Mouse (Mus musculus) Patski (cell line): Measurements from ENCODE around the gene Ifi213. TPM values are rescaled to one million over a fixed set of nuclear protein-coding genes. Genes with fewer than 3 reads are reported as not detected.
"Not testable (repeated sequence)": the region's sequence is repeated elsewhere in the genome, so short reads cannot be mapped to it uniquely, and the experiment has no call there.

ENCODE experiments used
- ATAC-seq: fragments of 100-300 bp; one replicate; pipeline ENCODE4 v1.8.0; 2021
- CTCF ChIA-PET: fragments of 350-600 bp; sonication (Branson Sonifier 250); formaldehyde crosslinking; loops from one replicate; lab custom pipeline; 2022; ENCODE audit warnings: inconsistent platforms; lab: Charles Lee
- POLR2A ChIA-PET: fragments of 350-600 bp; sonication (Branson Sonifier 250); formaldehyde crosslinking; loops from one replicate; lab custom pipeline; 2022; ENCODE audit warnings: antibody characterized with exemption, inconsistent platforms; lab: Charles Lee
- DNase-seq: peaks from one replicate; pipeline ENCODE4 v3.0.0-alpha.2; 2011; ENCODE audit warnings: low read depth, low spot score
- H3K27me3 ChIP-seq: fragments of 371-371 bp; one replicate; pipeline ENCODE4 v1.5.1; 2021
- CTCF ChIP-seq: fragments of 100-300 bp; IDR thresholded peaks from one replicate; pipeline ENCODE4 v1.5.1; 2021
- in situ Hi-C: fragments of 300-500 bp; cut with MboI; formaldehyde crosslinking; loops from 3 replicates; pipeline ENCODE4 v1.11.1; 2018; ENCODE audit warnings: low pct_unique_long_range_greater_than_20kb, mixed read lengths
- polyA plus RNA-seq: library from polyadenylated mRNA; unstranded; gene quantifications from one replicate; pipeline ENCODE4 v1.2.3, GENCODE M21; 2021

Gene Ifi213
- not detected for polyA plus RNA-seq

GRCm38 (mm10) chr1:173598838-173599494 lies at the start of gene Ifi213:
Gene Ifi213 (minus strand): TSS chr1:173599274.
- ATAC-seq, POLR2A ChIA-PET, in situ Hi-C loops, DNase-seq, H3K27me3 ChIP-seq, CTCF ChIA-PET: not testable (repeated sequence)

DNA sequence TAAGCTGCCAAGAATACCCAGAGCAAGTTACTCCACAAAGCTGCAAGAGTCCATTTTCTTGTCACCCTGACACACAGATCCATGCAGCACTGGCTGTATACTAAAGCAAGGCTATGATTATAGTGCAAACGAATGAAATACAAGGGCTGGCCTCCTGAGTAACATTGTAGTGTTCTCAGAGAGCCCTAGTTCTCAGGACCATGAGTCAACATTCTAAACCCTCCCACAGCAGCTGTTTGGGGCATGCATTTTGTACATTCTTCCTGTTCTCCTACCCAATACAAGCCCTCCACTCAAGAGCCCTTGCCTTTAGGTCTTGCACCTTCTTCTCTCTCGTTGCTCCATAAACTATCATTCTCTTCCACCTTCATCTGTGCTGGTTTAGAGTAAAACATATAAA lies 46.3 kb upstream of the Ifi213 start:
- in situ Hi-C loops, result no loop called here
- no peaks in the 10 kb centered on the region for H3K27me3 ChIP-seq
- ATAC-seq (no peak), DNase-seq (no peak)
- POLR2A ChIA-PET, result no interaction called here
- TF ChIP-seq CTCF, result no peak
- CTCF ChIA-PET, result no interaction called here

- ChIA-PET POLR2A (no interaction called here), CTCF (no interaction called here)
- no peak for TF ChIP-seq CTCF
- no peak for DNase-seq
- no peaks in the 10 kb centered on the region for H3K27me3 ChIP-seq
- no peak for ATAC-seq
- in situ Hi-C loops, result no loop called here
These were observed 35.0 kb upstream of the Ifi213 start for GRCm38 (mm10) chr1:173633969-173634645.

- CTCF ChIA-PET, DNase-seq, in situ Hi-C loops, ATAC-seq, POLR2A ChIA-PET, H3K27me3 ChIP-seq: not testable (repeated sequence)
These were observed 31.5 kb upstream of the Ifi213 start, which contains the start of gene Ifi209 for GRCm38 (mm10) chr1:173630622-173631021. Gene Ifi209 (plus strand): TSS chr1:173630917.

- ChIA-PET CTCF (no interaction called here), POLR2A (no interaction called here)
- ATAC-seq, result no peak
- H3K27me3 ChIP-seq, result no peaks in the 10 kb centered on the region
- no peak for DNase-seq
- no peak for TF ChIP-seq CTCF
- in situ Hi-C loops, result no loop called here
These were observed 27.6 kb upstream of the Ifi213 start for GRCm38 (mm10) chr1:173626686-173627085.

- TF ChIP-seq CTCF, result no peak
- ChIA-PET CTCF (no interaction called here), POLR2A (no interaction called here)
- DNase-seq (no peak), ATAC-seq (no peak)
- in situ Hi-C loops, result no loop called here
- H3K27me3 ChIP-seq, result no peaks in the 10 kb centered on the region
These were observed 25.0 kb upstream of the Ifi213 start for GRCm38 (mm10) chr1:173624052-173624451.

DNA sequence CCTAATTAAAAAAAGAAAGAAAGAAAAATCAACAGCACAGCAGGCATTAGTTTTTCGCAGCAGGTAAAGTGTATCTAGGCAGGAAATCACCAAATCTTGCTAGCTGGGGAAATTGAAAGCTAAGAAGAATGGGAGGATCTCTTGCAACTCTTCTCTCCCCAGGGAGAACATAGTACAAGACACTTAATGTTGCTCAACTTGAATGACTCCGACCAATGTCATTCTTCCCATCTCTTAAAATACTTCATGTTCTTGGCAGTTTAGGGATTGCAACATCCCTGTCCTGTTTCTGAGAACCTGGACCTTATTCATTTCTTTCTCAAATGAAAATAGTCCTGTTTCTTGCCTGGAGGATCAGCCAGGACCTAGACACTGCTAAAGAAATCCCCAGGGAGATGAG lies 23.1 kb upstream of the Ifi213 start:
- in situ Hi-C loops, POLR2A ChIA-PET, ATAC-seq, H3K27me3 ChIP-seq, CTCF ChIA-PET, DNase-seq: not testable (repeated sequence)

DNA sequence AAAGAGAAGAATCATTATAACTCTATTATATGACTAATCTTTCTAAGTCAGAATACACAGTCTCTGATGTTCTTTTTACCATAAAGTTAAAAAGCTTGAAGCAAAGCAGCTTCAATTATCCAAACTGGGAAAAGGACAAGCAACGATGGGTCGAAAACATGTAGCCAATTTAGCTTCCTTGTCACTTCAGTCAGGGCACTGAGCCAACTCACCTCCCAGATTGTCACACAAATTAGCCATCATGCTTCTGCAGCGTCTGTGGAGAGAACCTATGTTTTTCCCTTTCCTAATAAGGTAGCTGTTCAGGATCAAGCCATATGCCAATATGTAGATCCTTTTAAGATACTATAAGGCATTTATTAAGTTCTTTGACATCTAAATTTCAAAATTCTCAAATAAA lies 11.2 kb upstream of the Ifi213 start:
- in situ Hi-C loops, H3K27me3 ChIP-seq: not testable (repeated sequence)

DNA sequence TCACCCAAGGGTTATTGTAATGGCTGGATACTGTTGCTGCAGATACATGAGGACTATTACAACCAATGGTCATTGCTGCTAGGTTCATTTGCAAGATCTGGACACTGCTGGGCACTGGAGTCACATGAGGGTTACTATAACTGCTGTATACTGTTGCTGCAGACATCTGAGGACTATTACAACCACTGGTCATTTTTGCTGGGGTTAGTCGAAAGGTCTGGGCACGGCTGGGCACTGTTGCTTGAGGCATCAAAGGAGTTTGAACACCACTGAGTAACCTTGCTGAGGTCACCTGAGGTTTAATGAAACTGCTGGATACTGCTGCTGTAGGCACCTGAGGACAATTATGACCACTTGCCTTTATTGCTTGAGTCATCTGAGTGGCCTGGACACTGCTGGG lies 9.4 kb downstream of the Ifi213 start:
- DNase-seq, result not testable (repeated sequence)

More for the DNA sequence above, 11.2 kb upstream of the Ifi213 start:
- CTCF ChIA-PET, ATAC-seq, POLR2A ChIA-PET, DNase-seq: not testable (repeated sequence)

DNA sequence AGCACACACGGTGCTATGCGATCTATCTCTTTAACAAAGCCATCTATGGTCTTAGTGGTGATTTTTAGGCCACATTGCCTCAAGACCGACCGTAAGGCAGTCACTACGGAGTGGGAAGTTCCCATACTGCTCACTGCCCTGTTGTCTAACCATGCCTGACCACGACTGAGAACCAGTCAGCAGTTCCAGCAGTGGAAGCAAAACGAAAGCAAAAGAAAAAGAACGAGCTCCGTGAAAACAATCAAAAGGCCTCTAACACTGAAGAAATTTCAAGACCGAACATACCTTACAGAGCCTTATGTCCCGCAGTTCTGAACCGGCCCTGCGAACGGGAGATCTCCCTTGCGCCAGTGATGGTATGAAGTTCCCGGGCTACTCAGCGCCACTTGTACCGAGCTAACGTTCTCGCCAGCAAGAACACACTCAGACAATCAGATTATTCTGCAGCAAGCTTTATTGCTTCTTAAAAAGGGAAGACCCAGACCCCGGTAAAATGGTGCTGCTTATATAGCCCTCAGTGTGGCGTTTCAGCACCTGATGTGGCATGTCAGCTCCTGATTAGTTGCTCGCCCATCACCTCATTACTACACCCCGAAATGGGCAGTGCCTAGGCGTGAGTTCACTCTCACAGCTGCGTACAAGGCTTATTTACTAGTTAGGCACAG lies 19.0 kb downstream of the Ifi213 start:
- ChIA-PET POLR2A (no interaction called here), CTCF (no interaction called here)
- in situ Hi-C loops, result no loop called here
- TF ChIP-seq CTCF, result no peak
- H3K27me3 ChIP-seq, result no peaks in the 10 kb centered on the region
- ATAC-seq, result no peak
- no peak for DNase-seq

More for the DNA sequence above, 9.4 kb downstream of the Ifi213 start:
- POLR2A ChIA-PET, H3K27me3 ChIP-seq, in situ Hi-C loops, ATAC-seq, CTCF ChIA-PET: not testable (repeated sequence)

DNA sequence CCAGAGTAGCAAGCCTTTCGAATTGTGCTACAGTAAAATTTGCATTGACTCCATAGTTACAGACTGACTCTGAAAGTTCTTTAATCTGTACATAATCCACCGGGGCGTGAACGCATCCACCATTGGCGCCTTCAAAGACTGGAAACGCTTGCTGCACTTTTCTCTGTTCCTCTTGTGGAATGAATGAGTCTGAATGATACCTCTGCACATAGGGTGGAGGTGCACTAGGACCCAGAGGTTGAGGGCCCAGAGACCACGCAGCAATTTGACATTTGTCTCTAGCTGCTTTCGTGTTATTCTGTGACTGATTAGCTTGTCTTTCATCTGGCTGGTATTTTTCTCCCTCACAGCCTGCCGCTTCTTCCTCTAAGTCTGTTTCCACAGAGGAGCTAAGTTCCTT lies 20.0 kb downstream of the Ifi213 start:
- DNase-seq (no peak), ATAC-seq (no peak)
- in situ Hi-C loops, result no loop called here
- H3K27me3 ChIP-seq, result no peaks in the 10 kb centered on the region
- CTCF ChIA-PET, result no interaction called here
- TF ChIP-seq CTCF, result no peak
- POLR2A ChIA-PET, result no interaction called here

DNA sequence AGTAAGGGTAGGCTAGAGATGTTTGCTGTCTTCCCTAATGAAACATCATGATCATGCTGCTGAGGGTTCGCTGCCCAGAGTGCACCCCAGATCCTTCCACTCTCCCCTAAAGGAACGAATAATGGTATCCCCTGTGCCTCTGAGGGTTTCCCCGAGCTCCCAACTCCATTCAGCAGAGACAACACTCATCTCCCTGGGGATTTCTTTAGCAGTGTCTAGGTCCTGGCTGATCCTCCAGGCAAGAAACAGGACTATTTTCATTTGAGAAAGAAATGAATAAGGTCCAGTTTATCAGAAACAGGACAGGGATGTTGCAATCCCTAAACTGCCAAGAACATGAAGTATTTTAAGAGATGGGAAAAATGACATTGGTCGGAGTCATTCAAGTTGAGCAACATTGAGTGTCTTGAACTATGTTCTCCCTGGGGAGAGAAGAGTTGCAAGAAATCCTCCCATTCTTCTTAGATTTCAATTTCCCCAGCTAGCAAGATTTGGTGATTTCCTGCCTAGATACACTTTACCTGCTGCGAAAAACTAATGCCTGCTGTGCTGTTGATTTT lies 48.5 kb downstream of the Ifi213 start:
- ATAC-seq, DNase-seq, POLR2A ChIA-PET, H3K27me3 ChIP-seq, in situ Hi-C loops, CTCF ChIA-PET: not testable (repeated sequence)

- H3K27me3 ChIP-seq, POLR2A ChIA-PET, in situ Hi-C loops, ATAC-seq, CTCF ChIA-PET, DNase-seq: not testable (repeated sequence)
These were observed 50.3 kb downstream of the Ifi213 start for GRCm38 (mm10) chr1:173548798-173549197.

DNA sequence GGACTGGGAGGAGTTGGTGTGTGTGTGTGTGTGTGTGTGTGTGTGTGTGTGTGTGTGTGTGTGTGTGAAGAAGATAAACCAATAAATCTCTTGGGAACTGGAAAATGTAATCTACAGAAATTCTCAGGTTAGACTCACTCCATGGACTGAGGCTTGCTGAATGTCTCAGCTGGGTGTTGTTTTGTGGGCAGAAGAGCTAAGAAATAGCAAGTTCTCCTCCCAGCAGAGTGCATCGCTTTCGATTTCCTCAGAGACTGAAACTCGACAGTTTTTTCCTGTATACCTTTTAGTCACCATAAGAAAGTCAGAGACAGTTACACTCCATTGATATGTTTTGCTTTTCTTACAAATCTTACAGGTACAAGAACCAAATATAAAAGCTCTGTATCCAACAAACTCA lies 63.3 kb downstream of the Ifi213 start, which contains the start of gene Ifi214:
TSS of gene Ifi214 (minus strand) at position 167 of the 400 bp plus-strand sequence.
- H3K27me3 ChIP-seq, DNase-seq, POLR2A ChIA-PET, ATAC-seq, CTCF ChIA-PET, in situ Hi-C loops: not testable (repeated sequence)
